Mouse (Mus musculus): ENCODE results near the gene Ppip5k1.

GRCm38 (mm10) chr2:121316278-121316677 lies 38.9 kb downstream of the Ppip5k1 start:
- TF ChIP-seq POLR2A (IDR thresholded peaks at IDR 0.05; ENCODE audit: low read depth, low read length): no peak
- no peak for TF ChIP-seq CTCF (IDR thresholded peaks at IDR 0.05; ENCODE audit: borderline replicate concordance, insufficient read depth, low read length)
